12 mouse cellular contexts compared by ENCODE assay signal in the genomic region with DNA sequence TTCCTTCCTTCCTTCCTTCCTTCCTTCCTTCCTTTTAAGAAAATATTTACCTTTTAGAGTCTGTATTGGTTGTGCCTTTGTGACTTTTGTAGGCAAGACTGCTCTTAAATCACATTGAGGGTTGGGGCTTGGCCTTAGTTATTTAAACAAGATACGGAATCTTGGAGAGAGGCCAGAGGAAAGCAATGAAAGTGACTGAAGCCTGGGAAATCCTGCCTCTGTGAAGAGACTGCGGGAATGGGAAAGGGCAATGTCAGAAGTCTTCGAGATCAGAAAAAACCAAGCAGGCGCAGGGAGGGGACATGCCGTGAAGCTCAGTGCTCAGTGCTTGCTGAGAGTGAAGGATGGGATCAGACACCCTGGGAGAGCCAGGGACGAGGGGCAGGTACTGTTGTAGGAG.
DNase-seq lines count a peak whose midpoint lies in the region; ATAC-seq and TF ChIP-seq lines count a peak whose summit lies in the region.
"Had no signal": no experiment of that assay in that cellular context is flagged by ENCODE, and none has a peak within 500 bp of the region (broad histone marks: within the 10 kb centered on the region; RNA-seq: fewer than 3 reads in every experiment).

No protein-coding gene starts in this region.

- H3K4me3 ChIP-seq in heart, embryonic 12.5 days: no peak overlapping the region
- H3K4me3 ChIP-seq in intestine, embryonic 16.5 days (ENCODE audit: low read length): no peak overlapping the region
- no peak overlapping the region for H3K4me3 ChIP-seq in lung, embryonic 14.5 days (ENCODE audit: low read depth, low read length)

- no peak for DNase-seq in heart, postnatal 25 days (ENCODE audit: low spot score)
- DNase-seq in NIH3T3 (ENCODE audit: low read depth): peak; percentile 55
- DNase-seq in lung, embryonic 14.5 days: peak; percentile 95
- DNase-seq in T-cell, adult 2 months (ENCODE audit: low spot score): no peak
- DNase-seq in frontal cortex, postnatal 36 days (ENCODE audit: low spot score in 2 of 2): no peak
- DNase-seq: cerebellum, postnatal 10 days; right cerebral cortex, postnatal 4 days; thymus, postnatal 25 days had no signal

- peak overlapping the region; percentile 90 for H3K27ac ChIP-seq in heart, embryonic 12.5 days (ENCODE audit: poor library complexity, severe bottlenecking)
- H3K27ac ChIP-seq in intestine, embryonic 16.5 days (ENCODE audit: low read length): peak overlapping the region; percentile 25; the same call in 1 of the 2 replicates
- H3K27ac ChIP-seq in lung, embryonic 14.5 days (ENCODE audit: low read depth): peak overlapping the region; percentile 93

- intact Hi-C loops in heart, postnatal 25 days (cut with DNase I): no loop called here

- H3K4me2 ChIP-seq in heart, embryonic 12.5 days: no peak overlapping the region
- H3K4me2 ChIP-seq in intestine, embryonic 16.5 days (ENCODE audit: low read depth, low read length): peak overlapping the region; percentile 4; the same call in 1 of the 2 replicates
- peak overlapping the region; percentile 39; the same call in 1 of the 2 replicates for H3K4me2 ChIP-seq in lung, embryonic 14.5 days

- peaks cover 4% of the 10 kb centered on the region for H3K9me3 ChIP-seq in heart, embryonic 12.5 days (replicated peaks)
- H3K9me3 ChIP-seq in intestine, embryonic 16.5 days (ENCODE audit: control insufficient read depth, low read length): no peaks in the 10 kb centered on the region
- H3K9me3 ChIP-seq in lung, embryonic 14.5 days (ENCODE audit: low read depth, low read length): no peaks in the 10 kb centered on the region

- TF ChIP-seq CTCF in lung, embryonic 14.5 days (IDR thresholded peaks at IDR 0.05; ENCODE audit: low read depth): no peak

- WGBS in heart, embryonic 12.5 days: 47% methylated on average over 6 of the region's 6 CpGs
- 12% methylated on average over 6 of the region's 6 CpGs for WGBS in intestine, embryonic 16.5 days
- 3% methylated on average over 6 of the region's 6 CpGs for WGBS in lung, embryonic 14.5 days

- H3K36me3 ChIP-seq in heart, embryonic 12.5 days: peaks cover 11% of the 10 kb centered on the region
- peaks cover 4% of the 10 kb centered on the region; the same call in 1 of the 2 replicates for H3K36me3 ChIP-seq in intestine, embryonic 16.5 days (ENCODE audit: control insufficient read depth, insufficient read depth, low read length)
- H3K36me3 ChIP-seq in lung, embryonic 14.5 days (ENCODE audit: insufficient read depth): peaks cover 13% of the 10 kb centered on the region

- H3K4me1 ChIP-seq in heart, embryonic 12.5 days (replicated peaks): peaks cover 25% of the 10 kb centered on the region
- peaks cover 12% of the 10 kb centered on the region for H3K4me1 ChIP-seq in intestine, embryonic 16.5 days (ENCODE audit: control insufficient read depth, insufficient read depth, low read length)
- H3K4me1 ChIP-seq in lung, embryonic 14.5 days (ENCODE audit: insufficient read depth): peaks cover 9% of the 10 kb centered on the region; the same call in 1 of the 2 replicates

- peak; percentile 48 for ATAC-seq in heart, embryonic 12.5 days (ENCODE audit: insufficient number of reproducible peaks, low FRiP score)
- ATAC-seq in intestine, embryonic 16.5 days: peak; percentile 65
- peak; percentile 59 for ATAC-seq in lung, embryonic 14.5 days (ENCODE audit: insufficient read depth)
- no peak for ATAC-seq in activated CD4-positive, CD25-positive, alpha-beta regulatory T cell, adult 4 months
- ATAC-seq: forebrain, embryonic 14.5 days had no signal

- H3K27me3 ChIP-seq in heart, embryonic 12.5 days (replicated peaks): no peaks in the 10 kb centered on the region
- H3K27me3 ChIP-seq in intestine, embryonic 16.5 days (replicated peaks; ENCODE audit: control insufficient read depth, insufficient read depth, low read length): no peaks in the 10 kb centered on the region
- H3K27me3 ChIP-seq in lung, embryonic 14.5 days (ENCODE audit: insufficient read depth, low read length): no peaks in the 10 kb centered on the region

- H3K9ac ChIP-seq in heart, embryonic 12.5 days: no peak overlapping the region; the same call in 1 of the 2 replicates
- H3K9ac ChIP-seq in intestine, embryonic 16.5 days (ENCODE audit: low read depth, low read length): no peak overlapping the region
- H3K9ac ChIP-seq in lung, embryonic 14.5 days: no peak overlapping the region

Comparison
In these comparisons a context has a peak if more than half of its experiments do, and no peak if none do; other contexts are left out.
1. H3K27ac ChIP-seq: peak in every context shown above with its lines; median percentile 93 in lung, embryonic 14.5 days; 90 in heart, embryonic 12.5 days; 25 in intestine, embryonic 16.5 days.
2. DNase-seq: peak in NIH3T3 (single experiment) and lung, embryonic 14.5 days (single experiment); none in heart, postnatal 25 days (single experiment), T-cell, adult 2 months (single experiment) and frontal cortex, postnatal 36 days (0 of 2).